Mouse (Mus musculus) midbrain, postnatal 0 days (tissue): Measurements from ENCODE around the gene Ptgfrn. TPM values are rescaled to one million over a fixed set of nuclear protein-coding genes. Genes with fewer than 3 reads are reported as not detected.

Experiments used
- ATAC-seq: fragments of 200-750 bp; cut with Nextera tagmentation; 2 replicates; pipeline ENCODE4 v1.8.0; 2017; ENCODE audit warnings: moderate number of reproducible peaks, mild to moderate bottlenecking, moderate TSS enrichment, moderate library complexity; ENCODE audit not compliant: low FRiP score
- DNase-seq: peaks from one replicate; pipeline ENCODE4 v3.0.0-alpha.2; 2015; ENCODE audit warnings: low spot score
- H3K27ac ChIP-seq: fragments of 300-500 bp; sonication (generic); 2 replicates; pipeline ENCODE4 v1.5.1; 2014; ENCODE audit warnings: low read depth, mild to moderate bottlenecking, low read length, mixed read lengths
- H3K27me3 ChIP-seq: fragments of 300-500 bp; sonication (generic); 2 replicates; pipeline ENCODE4 v1.6.1; 2014; ENCODE audit warnings: low read length, control low read depth, mixed read lengths; ENCODE audit not compliant: insufficient read depth
- H3K36me3 ChIP-seq: fragments of 300-500 bp; sonication (generic); 2 replicates; pipeline ENCODE4 v1.6.1; 2014; ENCODE audit warnings: low read length, control low read depth, mixed read lengths; ENCODE audit not compliant: insufficient read depth
- H3K4me1 ChIP-seq: fragments of 300-500 bp; sonication (generic); 2 replicates; pipeline ENCODE4 v1.6.1; 2014; ENCODE audit warnings: mild to moderate bottlenecking, control low read depth, antibody characterized with exemption, low read length, mixed read lengths; ENCODE audit not compliant: insufficient read depth
- H3K4me2 ChIP-seq: fragments of 300-500 bp; sonication (generic); 2 replicates; pipeline ENCODE4 v1.6.1; 2014; ENCODE audit warnings: low read depth, mild to moderate bottlenecking, low read length, mixed read lengths; ENCODE audit not compliant: poor library complexity, severe bottlenecking
- H3K4me3 ChIP-seq: fragments of 300-500 bp; sonication (generic); 2 replicates; pipeline ENCODE4 v1.5.1; 2014; ENCODE audit warnings: low read depth, mild to moderate bottlenecking, low read length, moderate library complexity
- H3K9ac ChIP-seq: fragments of 300-500 bp; sonication (generic); replicated peaks from 2 replicates; pipeline ENCODE4 v1.6.1; 2014; ENCODE audit warnings: mild to moderate bottlenecking, low read length, moderate library complexity, mixed read lengths; ENCODE audit not compliant: poor library complexity, severe bottlenecking
- H3K9me3 ChIP-seq: fragments of 300-500 bp; sonication (generic); 2 replicates; pipeline ENCODE4 v1.6.1; 2016; ENCODE audit warnings: low read length, control low read depth
- CTCF ChIP-seq: IDR thresholded peaks from 2 replicates; pipeline ENCODE4 v1.5.1; 2016; ENCODE audit warnings: antibody characterized with exemption, mild to moderate bottlenecking
- WGBS: fragments of 180-500 bp; shearing (Covaris S2); extraction: QIAGEN DNeasy Blood & Tissue Kit; methylation state at CpG from one replicate; pipeline ENCODE4 v1.1.7; 2014; 5-methylcytosine and 5-hydroxymethylcytosine counted together
- polyA plus RNA-seq: library from polyadenylated mRNA; unstranded; fragments of >200 nt; fragmentation: Nextera tagmentation; extraction: Ambion mirVana; gene quantifications from 2 replicates; pipeline ENCODE4 v1.2.1, GENCODE M21; 2015
- total RNA-seq: library from RNA; depleted of rRNA; stranded (reverse); fragments of >200 nt; gene quantifications from 2 replicates; pipeline ENCODE4 v1.2.3, GENCODE M21; 2014

Gene Ptgfrn
- total and polyA plus RNA-seq, 2 experiments from 2014 or later, result 3.8 to 58.5 TPM

- Histone ChIP-seq H3K4me1 (peaks cover 12% of the 10 kb centered on the region), H3K4me3 (0 out of 2 replicates have a peak overlapping the region, but pooled peaks have one; percentile 87), H3K9me3 (no peaks in the 10 kb centered on the region), H3K4me2 (peak overlapping the region; percentile 88), H3K27ac (no peak overlapping the region), H3K9ac (no peak overlapping the region), H3K36me3 (no peaks in the 10 kb centered on the region), H3K27me3 (no peaks in the 10 kb centered on the region)
- no peak for ATAC-seq
- WGBS, result 75% methylated on average over 3 of the region's 3 CpGs
- DNase-seq, result no peak
- TF ChIP-seq CTCF, result no peak
These were observed 1.8 kb downstream of the Ptgfrn start for GRCm38 (mm10) chr3:101108282-101108681.

GRCm38 (mm10) chr3:101106326-101106725, 3.8 kb downstream of the Ptgfrn start:
- Histone ChIP-seq H3K4me2 (no peak overlapping the region), H3K36me3 (no peaks in the 10 kb centered on the region), H3K27ac (no peak overlapping the region), H3K4me3 (no peak overlapping the region), H3K9me3 (no peaks in the 10 kb centered on the region), H3K4me1 (peaks cover 12% of the 10 kb centered on the region), H3K27me3 (no peaks in the 10 kb centered on the region), H3K9ac (no peak overlapping the region)
- ATAC-seq (no peak), DNase-seq (no peak)
- 84% methylated on average over 3 of the region's 3 CpGs for WGBS
- no peak for TF ChIP-seq CTCF

- H3K4me1 ChIP-seq, result peaks cover 12% of the 10 kb centered on the region
- no peak overlapping the region for H3K4me3 ChIP-seq
- no peak for ATAC-seq
- peak overlapping the region; percentile 28 for H3K4me2 ChIP-seq
- WGBS, result 33% methylated on average over 11 of the region's 11 CpGs
- H3K9ac ChIP-seq, result no peak overlapping the region
- TF ChIP-seq CTCF, result no peak
- H3K27ac ChIP-seq, result peak overlapping the region; percentile 38; the same call in 1 of the 2 replicates
- no peaks in the 10 kb centered on the region for H3K9me3 ChIP-seq
- H3K36me3 ChIP-seq, result no peaks in the 10 kb centered on the region
- no peaks in the 10 kb centered on the region for H3K27me3 ChIP-seq
- peak; percentile 46 for DNase-seq
These were observed 4.6 kb downstream of the Ptgfrn start for GRCm38 (mm10) chr3:101105486-101105885.

- 76% methylated on average over 9 of the region's 9 CpGs for WGBS
- Histone ChIP-seq H3K9ac (no peak overlapping the region), H3K4me3 (no peak overlapping the region), H3K4me2 (no peak overlapping the region), H3K27ac (0 out of 2 replicates have a peak overlapping the region, but pooled peaks have one; percentile 18), H3K9me3 (no peaks in the 10 kb centered on the region), H3K27me3 (no peaks in the 10 kb centered on the region), H3K36me3 (no peaks in the 10 kb centered on the region), H3K4me1 (peaks cover 12% of the 10 kb centered on the region)
- DNase-seq, result no peak
- ATAC-seq, result no peak
- no peak for TF ChIP-seq CTCF
These were observed 5.2 kb downstream of the Ptgfrn start for GRCm38 (mm10) chr3:101104883-101105282.

- H3K4me3 ChIP-seq, result no peak overlapping the region
- WGBS, result 86% methylated on average over 9 of the region's 9 CpGs
- no peaks in the 10 kb centered on the region for H3K27me3 ChIP-seq
- H3K4me1 ChIP-seq, result peaks cover 18% of the 10 kb centered on the region
- H3K9me3 ChIP-seq, result no peaks in the 10 kb centered on the region
- no peak for TF ChIP-seq CTCF
- no peak overlapping the region for H3K4me2 ChIP-seq
- no peak overlapping the region for H3K27ac ChIP-seq
- H3K36me3 ChIP-seq, result no peaks in the 10 kb centered on the region
- H3K9ac ChIP-seq, result no peak overlapping the region
- DNase-seq (no peak), ATAC-seq (no peak)
These were observed 6.3 kb downstream of the Ptgfrn start for GRCm38 (mm10) chr3:101103770-101104169.

GRCm38 (mm10) chr3:101102106-101102505, 8.0 kb downstream of the Ptgfrn start:
- H3K27ac ChIP-seq, result no peak overlapping the region
- no peak for DNase-seq
- H3K9me3 ChIP-seq, result no peaks in the 10 kb centered on the region
- 81% methylated on average over 7 of the region's 7 CpGs for WGBS
- H3K9ac ChIP-seq, result no peak overlapping the region
- no peaks in the 10 kb centered on the region for H3K27me3 ChIP-seq
- no peaks in the 10 kb centered on the region for H3K36me3 ChIP-seq
- no peak overlapping the region for H3K4me2 ChIP-seq
- no peak for TF ChIP-seq CTCF
- H3K4me3 ChIP-seq, result no peak overlapping the region
- H3K4me1 ChIP-seq, result peaks cover 15% of the 10 kb centered on the region
- ATAC-seq, result no peak
